Mouse (Mus musculus) ES-Bruce4 (cell line): Measurements from ENCODE around the gene Txlnb. TPM values are rescaled to one million over a fixed set of nuclear protein-coding genes. Genes with fewer than 3 reads are reported as not detected.

Source experiments
- H3K27ac ChIP-seq: 2 replicates; pipeline ENCODE4 v1.5.1; 2012; ENCODE audit warnings: low read length, inconsistent platforms; ENCODE audit not compliant: insufficient read depth
- H3K27me3 ChIP-seq: 2 replicates; pipeline ENCODE4 v1.6.1; 2012; ENCODE audit warnings: mild to moderate bottlenecking, low read length, inconsistent platforms; ENCODE audit not compliant: control insufficient read depth, poor library complexity, insufficient read depth, severe bottlenecking
- H3K36me3 ChIP-seq: 2 replicates; pipeline ENCODE4 v1.6.1; 2012; ENCODE audit warnings: inconsistent platforms, mild to moderate bottlenecking, low read length, moderate library complexity; ENCODE audit not compliant: control insufficient read depth, poor library complexity, insufficient read depth, severe bottlenecking
- H3K4me1 ChIP-seq: one replicate; pipeline ENCODE4 v1.8.1; 2011; ENCODE audit warnings: low read length; ENCODE audit not compliant: control insufficient read depth, insufficient read depth
- H3K4me3 ChIP-seq: 2 replicates; pipeline ENCODE4 v1.5.1; 2011; ENCODE audit warnings: low read depth, mild to moderate bottlenecking, low read length
- H3K9ac ChIP-seq: 2 replicates; pipeline ENCODE4 v1.6.1; 2012; ENCODE audit warnings: low read depth, mild to moderate bottlenecking, inconsistent platforms; ENCODE audit not compliant: poor library complexity, severe bottlenecking
- H3K9me3 ChIP-seq: replicated peaks from 2 replicates; pipeline ENCODE4 v1.6.1; 2012; ENCODE audit warnings: mild to moderate bottlenecking, low read length, inconsistent platforms; ENCODE audit not compliant: control insufficient read depth, poor library complexity, insufficient read depth, severe bottlenecking
- CTCF ChIP-seq: IDR thresholded peaks from one replicate; pipeline ENCODE4 v1.8.1; 2011; ENCODE audit warnings: low read depth, low read length
- EP300 ChIP-seq: IDR thresholded peaks from 2 replicates; pipeline ENCODE4 v1.6.1; 2011; ENCODE audit warnings: low read depth, low read length; ENCODE audit not compliant: insufficient read depth
- POLR2A ChIP-seq: IDR thresholded peaks from one replicate; pipeline ENCODE4 v1.8.1; 2011; ENCODE audit warnings: low read length; ENCODE audit not compliant: insufficient read depth
- polyA plus RNA-seq: library from polyadenylated mRNA; stranded (reverse); fragments of >200 nt; gene quantifications from 2 replicates; pipeline ENCODE4 v1.2.4, GENCODE M21; 2011; ENCODE audit warnings: low read depth; ENCODE audit not compliant: missing spikeins, insufficient read depth, insufficient read length

The Txlnb gene
- polyA plus RNA-seq, 1 experiment: 1.7 TPM

DNA sequence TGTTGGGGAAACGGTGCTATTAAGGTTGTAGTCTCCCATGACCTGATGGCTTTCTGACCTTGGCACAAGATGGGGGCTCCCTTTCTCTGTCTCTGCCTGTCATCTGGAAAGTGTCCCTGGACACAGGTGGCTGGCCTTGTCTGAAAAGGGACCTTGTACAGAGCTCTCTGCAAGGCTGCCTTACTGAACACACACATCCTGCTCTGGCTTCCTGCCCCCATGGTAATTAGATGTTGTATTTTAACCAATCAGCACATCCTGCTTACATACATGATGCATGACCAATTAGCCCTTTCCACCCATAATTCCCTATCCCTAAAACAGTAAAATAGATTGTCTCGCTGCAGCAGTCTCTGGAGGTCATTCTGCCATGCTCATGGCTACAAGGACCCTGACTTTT, 84.7 kb downstream of the Txlnb start:
- H3K4me1 ChIP-seq: no peaks in the 10 kb centered on the region
- TF ChIP-seq EP300: no peak
- no peak for TF ChIP-seq CTCF
- no peak for TF ChIP-seq POLR2A
- H3K27me3 ChIP-seq: no peaks in the 10 kb centered on the region
- H3K9me3 ChIP-seq: no peaks in the 10 kb centered on the region
- no peak overlapping the region for H3K27ac ChIP-seq
- no peak overlapping the region for H3K4me3 ChIP-seq
- no peaks in the 10 kb centered on the region for H3K36me3 ChIP-seq
- no peak overlapping the region for H3K9ac ChIP-seq

Other genes starting within 250 kb of the Txlnb start
- 158 and 174 TPM in 2 replicates for gene Cited2, start 73.0 kb upstream of the Txlnb start, polyA plus RNA-seq
- gene Heca, start 151.8 kb downstream of the Txlnb start, polyA plus RNA-seq: 29.0 and 30.8 TPM in 2 replicates
- 54.5 and 58.5 TPM in 2 replicates for gene Abracl, start 227.1 kb downstream of the Txlnb start, polyA plus RNA-seq